Mouse (Mus musculus) left cerebral cortex, postnatal 36 days (tissue): Measurements from ENCODE around the gene 1700001P01Rik. TPM values are rescaled to one million over a fixed set of nuclear protein-coding genes. Genes with fewer than 3 reads are reported as not detected.

ENCODE experiments used
- DNase-seq, 2 experiments: peaks; one replicate each; pipeline ENCODE4 v3.0.0; 2021 to 2022; ENCODE audit warnings: low spot score in 2 of 2, mixed read lengths in 1 of 2
- intact Hi-C: fragments of 180-260 bp; cut with DNase I; formaldehyde crosslinking; loops from one replicate; pipeline ENCODE4 v1.15.1; 2025
- microRNA-seq: library from miRNA; unstranded; fragments of <30 nt; microRNA quantifications from one replicate; pipeline ENCODE4 v1.2.0, GENCODE M21; 2022
- total RNA-seq, 2 experiments: library from RNA; stranded (reverse); gene quantifications; 2 replicates each; pipeline ENCODE4 v1.2.3; 2021

1700001P01Rik gene
- total RNA-seq, 2 experiments from 2014 or later = 1.1 TPM; not detected in 1

GRCm38 (mm10) chr11:97728311-97728710 is 47.4 kb downstream of the 1700001P01Rik start:
- no peak for DNase-seq
- intact Hi-C loops = no loop called here

GRCm38 (mm10) chr11:97723709-97724108 is 52.0 kb downstream of the 1700001P01Rik start:
- no peak for DNase-seq
- intact Hi-C loops = no loop called here

Small RNA genes lying within 50 kb of the gene (microRNA-seq; reads per million reads assigned to microRNA genes)
- gene Mir8102 = not detected

Other genes starting within 250 kb of the 1700001P01Rik start
- gene Srcin1, start 199.7 kb downstream of the 1700001P01Rik start, total RNA-seq = 100 to 1,000 TPM; 326 to 349 TPM
- 100 to 1,000 TPM in 1 of 2 experiments, 10 to 100 TPM in 1; 90.9 to 102 TPM for gene Epop, start 146.2 kb downstream of the 1700001P01Rik start, total RNA-seq
- gene Mllt6, start 112.5 kb downstream of the 1700001P01Rik start, total RNA-seq = 100 to 1,000 TPM; 129 to 134 TPM
- 10 to 100 TPM; 56.0 to 59.3 TPM for gene Cisd3, start 90.1 kb downstream of the 1700001P01Rik start, total RNA-seq
- 10 to 100 TPM; 27.5 to 35.7 TPM for gene Pcgf2, start 75.4 kb downstream of the 1700001P01Rik start, total RNA-seq
- 100 to 1,000 TPM; 116 to 125 TPM for gene Psmb3, start 72.5 kb downstream of the 1700001P01Rik start, total RNA-seq
- 100 to 1,000 TPM; 113 to 114 TPM for gene Pip4k2b, start 31.2 kb downstream of the 1700001P01Rik start, total RNA-seq
- gene Cwc25, start 9.4 kb downstream of the 1700001P01Rik start, total RNA-seq = 10 to 100 TPM; 20.2 to 20.7 TPM
- gene Rpl23, start 6.5 kb upstream of the 1700001P01Rik start, total RNA-seq = 100 to 1,000 TPM; 330 to 339 TPM
- 100 to 1,000 TPM; 175 to 183 TPM for gene Lasp1, start 23.1 kb upstream of the 1700001P01Rik start, total RNA-seq
- gene B230217C12Rik, start 64.9 kb upstream of the 1700001P01Rik start, total RNA-seq = 10 to 100 TPM; 79.9 to 81.0 TPM
- 1 to 10 TPM; 1.9 to 3.7 TPM for gene Fbxo47, start 108.2 kb upstream of the 1700001P01Rik start, total RNA-seq
- gene Plxdc1, start 210.5 kb upstream of the 1700001P01Rik start, total RNA-seq = 10 to 100 TPM; 26.3 to 39.3 TPM
- gene Arl5c, start 220.3 kb upstream of the 1700001P01Rik start, total RNA-seq = 1 to 10 TPM in 1 of 2 experiments, under 1 TPM in 1; 0.93 to 1.7 TPM
- gene Cacnb1, start 247.1 kb upstream of the 1700001P01Rik start, total RNA-seq = 100 to 1,000 TPM; 149 to 163 TPM